Mouse (Mus musculus) megakaryocyte progenitor cell, adult 5-6 weeks (primary cell): ENCODE measurements around the gene D7Ertd443e. TPM values are rescaled to one million over a fixed set of nuclear protein-coding genes. Genes with fewer than 3 reads are reported as not detected.

Source experiments
- ATAC-seq: replicated peaks from 2 replicates; pipeline ENCODE4 v1.8.0; 2016; ENCODE audit warnings: mild to moderate bottlenecking, moderate TSS enrichment, inconsistent platforms; ENCODE audit not compliant: poor library complexity
- total RNA-seq, 2 experiments: library from RNA; stranded (forward) in 1 of 2; stranded (reverse) in 1 of 2; fragments of 157-497, 149-512 nt in 1 of 2; fragments of 200-1000 nt in 1 of 2; gene quantifications; 2 replicates each; pipeline versions ENCODE4 v1.2.3 to v1.2.4; 2015 to 2017

Gene D7Ertd443e
- total RNA-seq (2015) (not detected in 2 replicates), total RNA-seq (2017) (not detected in 2 replicates)

- ATAC-seq = no peak
Observed at GRCm38 (mm10) chr7:134385561-134385960, at the start of gene D7Ertd443e. Gene D7Ertd443e (minus strand): TSS chr7:134385661.

DNA sequence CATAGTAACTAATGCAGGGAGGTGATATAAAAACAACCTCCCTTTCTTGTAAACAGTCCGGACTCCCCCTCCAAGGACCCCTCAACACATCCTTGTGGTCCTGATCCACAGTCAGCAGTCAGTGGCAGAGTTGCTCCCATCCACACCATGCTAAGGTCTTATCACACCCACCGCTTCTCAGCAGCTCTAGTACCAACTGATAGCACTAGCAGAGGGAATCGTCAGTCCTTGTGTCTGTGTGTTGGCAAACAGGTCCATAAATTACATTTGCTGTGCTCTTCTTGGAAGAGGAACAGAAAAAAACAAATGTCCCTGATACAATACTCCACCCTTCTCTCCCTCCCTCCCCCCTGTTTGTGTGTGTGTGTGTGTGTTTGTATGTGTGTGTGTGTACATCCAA, 46.2 kb upstream of the D7Ertd443e start:
- ATAC-seq = no peak

DNA sequence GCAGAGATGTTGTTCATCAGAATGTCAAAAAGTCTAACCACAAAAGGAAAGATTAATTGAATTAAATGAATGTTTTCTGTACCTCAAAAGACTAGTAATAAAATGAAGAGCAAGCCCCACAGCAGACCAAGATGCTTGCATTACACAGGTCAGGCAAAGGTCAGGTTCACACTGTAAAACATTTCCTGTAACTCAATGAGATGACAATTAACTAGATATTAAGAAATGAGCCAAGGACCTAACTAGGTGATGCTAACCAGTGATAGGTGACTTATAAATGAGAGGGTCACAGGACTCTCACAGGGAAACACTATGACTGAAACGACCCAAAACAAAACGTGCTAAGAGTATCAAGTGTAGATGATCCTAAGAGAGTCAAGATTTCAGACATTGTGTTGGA, 43.2 kb upstream of the D7Ertd443e start:
- no peak for ATAC-seq

DNA sequence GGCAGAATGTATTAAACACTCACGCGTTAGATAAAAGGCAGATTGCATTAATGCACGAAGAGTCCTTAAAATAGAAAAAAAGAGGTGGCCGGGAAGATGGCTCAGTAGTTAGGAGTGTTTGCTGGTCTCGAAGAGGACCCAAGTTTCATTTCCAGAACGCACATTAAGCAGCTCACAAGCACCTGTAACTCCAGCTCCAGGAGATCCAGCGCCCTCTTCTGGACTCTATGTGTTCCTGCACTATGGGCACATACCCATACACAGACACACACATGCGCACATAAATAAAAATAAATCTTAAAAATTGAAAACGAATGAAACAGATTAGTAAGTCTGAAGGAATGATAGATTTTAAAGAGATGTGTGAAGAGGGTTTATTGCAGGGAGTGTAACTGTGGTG, 29.6 kb upstream of the D7Ertd443e start:
- no peak for ATAC-seq

DNA sequence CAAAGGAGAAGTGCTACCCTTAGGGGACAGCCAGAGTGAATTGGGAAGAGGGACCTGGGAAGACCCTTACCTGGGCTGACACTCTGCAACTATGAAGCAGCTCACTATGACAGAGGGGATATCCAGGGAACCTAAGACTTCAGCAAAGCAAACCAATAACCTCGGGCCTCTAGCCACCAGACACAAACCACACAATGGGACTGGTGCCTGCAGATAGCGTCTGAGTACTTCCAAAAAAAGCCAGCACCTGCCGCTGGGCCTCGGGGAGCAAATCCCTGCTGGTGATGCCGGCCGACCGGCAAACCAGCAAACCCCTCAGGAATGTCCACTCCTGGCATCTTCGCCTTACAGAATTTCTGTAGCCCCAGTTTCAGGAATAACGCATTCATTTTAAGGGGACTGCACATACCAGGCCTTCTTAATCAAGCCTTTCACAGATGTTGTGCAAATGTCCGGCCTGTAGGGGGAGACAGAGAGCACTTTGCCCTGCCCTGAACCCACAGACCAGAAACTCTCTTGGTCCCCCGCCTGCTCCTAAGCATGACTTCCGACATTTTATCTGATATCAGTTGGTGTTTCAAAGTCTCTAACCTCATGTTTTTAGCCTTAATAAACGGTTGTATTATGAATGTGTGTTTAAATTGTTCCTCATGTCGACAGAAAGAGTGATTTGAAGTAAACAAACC, 28.7 kb upstream of the D7Ertd443e start:
- peak; percentile 96 for ATAC-seq

- no peak for ATAC-seq
Observed at GRCm38 (mm10) chr7:134408641-134409040, 23.2 kb upstream of the D7Ertd443e start.

DNA sequence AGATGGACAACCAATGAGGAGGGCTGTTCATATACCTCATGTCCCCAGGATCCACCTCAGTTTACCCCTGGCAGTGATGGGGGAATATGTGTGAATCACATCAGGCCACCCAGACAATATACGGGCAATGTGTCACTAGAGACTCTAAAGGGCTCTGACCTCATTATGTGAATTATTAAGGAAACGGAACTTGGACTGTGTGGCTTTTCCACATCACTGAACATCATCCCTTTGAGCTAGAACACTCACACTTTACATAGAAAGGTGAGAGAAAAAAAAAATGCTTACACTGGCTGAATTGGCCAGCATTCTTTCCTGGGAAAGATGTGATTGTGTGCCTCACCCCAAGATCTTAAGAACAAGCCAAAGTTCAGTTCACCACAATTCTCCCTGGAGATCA, 15.3 kb upstream of the D7Ertd443e start:
- ATAC-seq = no peak

- ATAC-seq = no peak
Observed at GRCm38 (mm10) chr7:134396769-134397168, 11.3 kb upstream of the D7Ertd443e start.

DNA sequence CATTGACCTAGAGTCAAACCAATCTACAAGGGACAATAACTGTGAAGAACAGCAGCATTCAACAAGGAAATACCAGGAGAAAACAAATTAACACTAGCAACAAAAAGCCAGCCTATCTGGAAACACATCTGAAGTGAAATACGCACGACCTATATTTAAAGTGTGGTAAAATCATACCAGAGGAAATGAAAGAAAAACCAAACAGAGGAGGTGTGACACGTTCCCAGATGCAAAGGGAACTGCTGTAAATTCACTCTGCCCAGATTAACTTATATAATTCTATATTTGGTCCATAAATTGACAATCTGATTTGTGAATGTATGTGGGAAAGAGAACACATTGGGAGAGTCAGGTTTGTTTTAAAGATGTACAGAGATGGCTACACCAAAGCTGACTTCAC, 2.7 kb downstream of the D7Ertd443e start:
- no peak for ATAC-seq

DNA sequence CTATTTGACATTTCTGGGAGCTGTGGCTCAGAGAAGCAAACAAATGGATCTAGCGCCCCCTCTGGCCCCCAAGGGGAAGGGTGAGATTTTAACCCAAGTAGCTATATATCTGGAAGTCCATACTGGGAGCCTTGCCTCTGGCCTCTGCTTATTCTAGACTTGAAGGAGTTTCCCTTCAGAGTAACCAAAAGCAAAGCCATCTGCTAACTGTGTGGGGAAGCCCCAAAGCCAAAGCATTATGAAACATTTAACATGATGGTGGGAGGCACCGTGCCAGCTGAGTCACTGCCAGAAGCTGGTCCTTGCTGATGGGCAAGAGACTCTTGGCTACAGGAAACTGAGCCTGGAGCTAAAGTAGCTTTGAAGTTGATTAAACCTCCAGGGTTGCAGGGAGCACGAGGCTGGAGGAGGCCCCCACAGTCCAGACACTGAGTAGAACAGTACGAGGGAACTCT, 4.0 kb downstream of the D7Ertd443e start:
- peak; percentile 85 for ATAC-seq

DNA sequence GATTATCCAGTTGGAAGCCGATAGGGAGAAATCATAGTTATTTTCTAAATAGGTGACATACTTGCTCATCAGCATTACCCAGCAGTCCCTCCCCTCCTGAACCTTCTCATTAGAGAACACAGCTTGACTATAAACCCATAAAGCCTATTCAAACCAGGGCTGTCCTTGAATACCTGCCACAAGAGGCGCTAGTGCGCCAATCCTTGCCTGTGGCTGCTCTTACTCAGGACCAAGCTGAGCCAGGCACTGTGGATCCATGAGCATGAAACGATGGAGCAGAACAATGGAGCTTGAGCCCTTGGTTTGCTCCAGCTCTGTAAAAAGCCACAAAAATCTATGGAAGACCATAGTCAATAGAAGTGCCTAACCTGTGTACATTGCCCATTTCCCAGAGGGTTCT, 7.2 kb downstream of the D7Ertd443e start:
- ATAC-seq = peak; percentile 79

DNA sequence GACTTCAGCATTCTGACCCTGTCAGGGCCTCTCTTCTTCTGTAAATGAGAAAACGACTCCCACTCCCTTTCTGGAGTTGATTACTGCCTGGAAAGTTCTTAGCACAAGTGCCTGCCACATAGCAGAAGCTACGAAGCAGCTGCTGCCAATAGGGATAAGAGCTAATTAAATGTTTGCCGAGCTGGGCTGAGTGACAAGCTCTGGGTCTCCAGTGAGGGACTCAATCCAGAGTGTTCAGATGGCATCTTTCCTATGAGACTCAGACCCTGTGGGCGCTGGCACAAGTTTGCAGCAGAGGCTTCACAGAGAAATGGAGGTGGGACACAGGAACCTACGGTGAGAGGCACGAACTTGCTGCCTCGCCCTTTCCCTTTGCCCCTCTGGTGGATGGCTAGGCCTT, 8.7 kb downstream of the D7Ertd443e start:
- ATAC-seq = no peak

DNA sequence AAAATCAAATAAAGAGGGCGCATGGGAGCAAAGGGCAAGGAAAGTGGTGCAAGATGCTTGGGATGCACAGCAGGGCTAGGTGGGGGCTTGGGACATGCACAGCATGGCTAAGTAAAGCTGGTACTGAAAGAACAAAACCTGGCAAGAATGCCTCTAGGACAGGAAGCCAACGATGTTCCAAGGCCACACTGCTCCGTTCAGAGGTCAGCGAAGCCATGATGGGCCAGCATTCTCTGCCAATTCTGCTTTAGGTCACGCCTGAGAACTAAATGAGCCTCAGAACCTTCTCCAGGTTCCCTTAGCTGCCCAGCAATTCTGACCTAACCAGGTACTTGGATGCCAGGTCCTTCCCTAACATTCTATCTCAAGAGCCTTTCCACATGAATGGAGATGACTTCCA, 13.2 kb downstream of the D7Ertd443e start:
- no peak for ATAC-seq

DNA sequence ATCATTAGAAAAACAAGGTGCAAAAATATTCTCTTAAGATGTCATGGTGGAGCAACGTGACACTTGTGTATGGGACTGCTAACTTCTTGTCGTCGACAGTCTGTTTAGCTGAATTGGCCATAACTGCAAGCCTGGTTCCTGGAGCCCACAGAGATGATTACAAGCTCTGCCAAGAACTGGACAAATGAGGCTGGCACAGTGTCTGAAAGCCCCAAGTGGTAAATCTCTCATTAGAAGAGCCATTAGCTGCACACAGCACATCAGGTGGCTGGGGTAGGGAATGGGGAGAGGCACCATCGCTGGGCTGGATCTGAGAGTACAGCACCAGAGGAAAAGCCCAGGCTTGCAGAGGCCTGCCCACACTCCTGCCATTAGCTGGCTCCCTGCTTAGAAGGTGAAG, 16.2 kb downstream of the D7Ertd443e start:
- no peak for ATAC-seq

DNA sequence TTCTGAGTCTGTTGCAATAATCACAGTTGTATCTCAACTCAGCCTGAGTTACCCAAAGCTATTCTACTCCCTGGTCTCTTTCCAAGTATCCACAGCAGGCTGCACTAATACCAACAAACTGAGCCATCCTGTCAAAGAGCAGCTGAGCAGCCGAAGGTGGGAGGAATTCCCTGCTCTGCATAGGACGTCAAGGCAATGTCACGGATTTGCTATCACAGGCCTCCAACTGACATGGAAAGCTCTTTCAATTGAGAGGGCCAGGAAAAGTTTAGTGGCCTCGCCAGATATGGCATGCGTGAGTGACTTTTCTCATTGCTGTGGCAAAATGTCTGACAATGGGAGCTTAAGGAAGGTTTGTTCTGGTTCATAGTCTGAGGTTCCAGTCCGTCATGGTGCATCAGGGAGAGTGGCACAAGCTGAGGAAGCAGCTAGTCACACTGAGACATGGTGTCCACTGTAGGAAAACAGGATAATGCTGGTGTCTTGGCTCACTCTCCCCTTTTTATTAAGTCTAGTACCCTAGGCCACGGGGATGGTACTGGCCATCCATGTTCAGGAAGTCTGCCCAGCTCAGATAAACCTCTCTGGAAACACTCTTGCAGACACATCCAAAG, 23.1 kb downstream of the D7Ertd443e start:
- ATAC-seq = no peak

GRCm38 (mm10) chr7:134348825-134349224, 36.6 kb downstream of the D7Ertd443e start:
- ATAC-seq = peak; percentile 80

DNA sequence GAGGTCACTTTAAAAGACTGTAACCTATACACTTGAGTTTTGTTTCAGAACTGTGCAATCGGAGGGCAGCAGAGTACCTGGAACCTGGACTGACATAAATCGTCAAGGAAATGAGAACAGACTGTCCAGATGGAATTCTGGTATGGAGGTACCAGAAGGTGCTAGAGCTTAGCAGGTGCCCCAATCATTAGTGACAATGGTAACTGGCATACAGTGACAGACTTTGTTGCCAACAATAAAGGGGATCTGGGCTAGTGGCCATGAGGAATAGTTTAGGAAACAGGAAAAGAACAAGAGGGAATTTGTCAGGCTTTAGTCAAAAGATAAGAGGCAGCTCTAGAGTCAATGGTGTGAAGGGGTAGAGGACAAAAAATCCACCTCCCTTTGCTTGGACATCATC, 43.3 kb downstream of the D7Ertd443e start:
- no peak for ATAC-seq

DNA sequence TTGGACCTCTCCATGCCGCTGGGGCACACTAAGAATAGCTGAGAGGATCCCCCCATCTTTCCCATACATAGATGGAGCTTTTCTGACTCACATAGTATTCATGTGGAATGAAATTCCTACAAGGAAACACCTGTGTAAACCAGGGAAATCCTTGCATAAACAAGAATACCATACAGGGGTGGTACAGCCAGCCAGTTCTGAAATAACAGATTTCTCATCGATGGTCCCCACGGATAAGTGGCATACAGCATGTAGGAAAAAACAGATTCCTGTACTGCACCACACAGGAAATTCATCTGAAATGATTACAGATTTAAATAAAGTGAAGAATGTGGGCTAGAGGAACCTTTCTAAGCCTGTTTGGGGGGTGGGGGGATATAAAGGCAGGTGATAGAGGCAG, 49.5 kb downstream of the D7Ertd443e start:
- ATAC-seq = no peak

DNA sequence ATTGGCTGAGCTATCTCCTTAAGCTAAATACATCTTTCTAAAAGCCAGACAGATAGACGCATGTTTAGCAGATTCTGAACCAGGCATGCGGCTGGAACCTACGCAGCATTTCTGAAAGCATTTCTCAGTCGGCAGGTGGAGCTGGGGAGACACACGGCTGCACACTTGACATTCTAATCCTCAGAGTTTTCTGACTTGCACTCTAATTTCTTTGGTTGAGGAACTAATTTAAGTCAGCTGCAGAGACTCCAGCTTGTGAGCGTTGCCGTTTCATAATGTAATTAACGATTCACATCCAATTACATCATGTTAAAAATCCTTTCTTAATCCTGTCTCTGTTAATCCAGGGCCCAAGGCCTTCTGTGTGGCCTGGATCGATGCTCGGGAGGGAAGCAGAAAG, 64.5 kb downstream of the D7Ertd443e start:
- no peak for ATAC-seq

DNA sequence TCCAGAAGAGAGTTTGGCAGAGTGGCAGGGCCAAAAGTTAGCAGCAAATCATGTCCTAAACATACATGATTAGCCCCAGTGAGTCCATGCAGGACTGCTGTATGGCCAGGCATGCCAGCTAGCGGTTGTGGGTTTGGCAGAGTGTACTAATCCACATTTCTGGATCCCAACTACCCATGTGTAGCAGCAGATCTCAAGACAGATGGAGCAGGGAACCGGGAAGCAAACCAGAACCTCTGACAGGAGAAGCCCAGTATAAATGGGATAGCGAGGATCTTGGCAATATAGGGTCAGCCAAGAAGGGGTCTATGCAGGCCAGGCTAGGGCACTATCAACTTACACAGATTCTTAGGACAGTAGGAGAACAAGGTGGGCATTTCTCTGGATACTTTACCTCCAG, 83.4 kb downstream of the D7Ertd443e start:
- ATAC-seq = no peak

GRCm38 (mm10) chr7:134301285-134301684, 84.2 kb downstream of the D7Ertd443e start:
- peak; percentile 70; the same call in 1 of the 2 replicates for ATAC-seq

DNA sequence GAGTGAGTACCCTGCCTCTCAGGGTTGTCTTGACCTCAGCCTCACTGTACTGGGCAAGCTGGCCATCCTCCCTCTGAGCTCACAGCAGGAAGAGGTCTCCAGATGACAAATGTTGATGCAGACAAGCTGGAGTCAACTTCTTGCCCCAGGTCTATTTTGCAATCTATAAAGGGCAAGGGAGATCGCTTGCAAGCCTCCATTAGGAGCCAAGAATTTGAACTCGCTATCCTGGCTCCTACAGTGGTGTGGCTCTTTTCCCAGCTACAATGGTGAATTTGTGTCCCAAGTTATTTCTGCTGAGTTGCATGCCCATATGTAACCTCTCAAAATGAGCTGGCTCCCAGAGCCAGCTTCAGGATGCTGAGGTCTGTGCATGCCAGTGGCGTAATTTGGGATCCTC, 92.7 kb downstream of the D7Ertd443e start:
- no peak for ATAC-seq
